Mouse (Mus musculus): ENCODE data around the gene Cdc40. TPM values are rescaled to one million over a fixed set of nuclear protein-coding genes. Genes with fewer than 3 reads are reported as not detected.

The Cdc40 gene
- polyA plus RNA-seq, 1 experiment from 2014 or later: 17.4 TPM

DNA sequence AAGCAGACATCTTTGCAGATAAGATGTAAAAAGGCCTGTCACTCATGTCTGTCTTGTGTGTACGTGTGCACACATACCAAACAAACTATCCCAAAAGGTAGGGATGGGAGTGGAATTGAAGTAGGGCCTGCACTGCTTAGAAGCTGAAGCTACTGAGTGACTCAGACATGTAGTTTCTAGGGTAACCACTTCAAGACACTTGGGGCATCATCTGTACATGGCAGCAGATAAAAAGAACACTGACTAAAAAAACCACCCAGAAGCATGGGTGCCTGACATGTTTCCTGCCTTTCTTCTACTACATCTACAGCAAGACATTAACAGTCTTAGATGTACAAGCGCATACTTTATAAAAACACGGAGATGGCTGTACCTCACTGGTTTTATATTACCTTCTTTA is 4.9 kb downstream of the Cdc40 start:
- ATAC-seq (no peak), DNase-seq (ENCODE audit: low spot score) (no peak)
- Histone ChIP-seq H3K9me3 (ENCODE audit: low read length) (no peaks in the 10 kb centered on the region), H3K27me3 (replicated peaks; ENCODE audit: insufficient read depth, low read length) (no peaks in the 10 kb centered on the region), H3K4me2 (replicated peaks; ENCODE audit: low read depth, low read length) (no peak overlapping the region), H3K9ac (replicated peaks; ENCODE audit: low read depth) (no peak overlapping the region), H3K27ac (ENCODE audit: low read length) (no peak overlapping the region), H3K36me3 (ENCODE audit: insufficient read depth, low read length) (no peaks in the 10 kb centered on the region), H3K4me3 (ENCODE audit: low read depth, low read length) (no peak overlapping the region), H3K4me1 (ENCODE audit: insufficient read depth, low read depth, low read length) (no peaks in the 10 kb centered on the region)
- WGBS: 82% methylated on average over 3 of the region's 3 CpGs
- TF ChIP-seq EP300 (IDR thresholded peaks at IDR 0.05): no peak
- TF ChIP-seq CTCF (IDR thresholded peaks at IDR 0.05): no peak

DNA sequence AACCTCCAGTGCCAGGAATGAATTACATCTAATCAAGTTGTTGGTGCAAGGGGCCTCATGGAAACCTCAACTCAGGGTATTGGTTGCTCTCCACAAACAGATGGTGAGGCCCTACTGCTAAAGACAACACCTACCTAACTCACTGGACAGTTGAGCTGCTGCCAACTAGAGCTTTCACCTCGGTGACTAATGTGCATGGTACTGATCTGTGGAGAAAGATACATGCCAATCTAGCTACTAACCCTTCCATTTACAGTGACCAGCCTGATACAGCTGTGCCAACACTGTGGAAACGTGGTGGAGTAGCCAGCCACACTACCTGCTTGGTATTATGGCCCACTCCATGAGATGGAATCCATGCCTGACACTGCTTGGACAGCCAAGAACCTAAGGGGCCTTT is 11.1 kb downstream of the Cdc40 start:
- DNase-seq (ENCODE audit: low spot score) (no peak), ATAC-seq (no peak)
- TF ChIP-seq CTCF (IDR thresholded peaks at IDR 0.05): no peak
- no peak for TF ChIP-seq EP300 (IDR thresholded peaks at IDR 0.05)
- no peak overlapping the region for H3K27ac ChIP-seq (ENCODE audit: low read length)
- H3K36me3 ChIP-seq (ENCODE audit: insufficient read depth, low read length): peaks cover 4% of the 10 kb centered on the region; the same call in 1 of the 2 replicates
- no peaks in the 10 kb centered on the region for H3K4me1 ChIP-seq (ENCODE audit: insufficient read depth, low read depth, low read length)
- no peak overlapping the region for H3K4me2 ChIP-seq (replicated peaks; ENCODE audit: low read depth, low read length)
- H3K9me3 ChIP-seq (ENCODE audit: low read length): no peaks in the 10 kb centered on the region
- H3K27me3 ChIP-seq (replicated peaks; ENCODE audit: insufficient read depth, low read length): no peaks in the 10 kb centered on the region
- WGBS: 82% methylated on average over 2 of the region's 2 CpGs
- H3K4me3 ChIP-seq (ENCODE audit: low read depth, low read length): no peak overlapping the region
- no peak overlapping the region for H3K9ac ChIP-seq (replicated peaks; ENCODE audit: low read depth)

DNA sequence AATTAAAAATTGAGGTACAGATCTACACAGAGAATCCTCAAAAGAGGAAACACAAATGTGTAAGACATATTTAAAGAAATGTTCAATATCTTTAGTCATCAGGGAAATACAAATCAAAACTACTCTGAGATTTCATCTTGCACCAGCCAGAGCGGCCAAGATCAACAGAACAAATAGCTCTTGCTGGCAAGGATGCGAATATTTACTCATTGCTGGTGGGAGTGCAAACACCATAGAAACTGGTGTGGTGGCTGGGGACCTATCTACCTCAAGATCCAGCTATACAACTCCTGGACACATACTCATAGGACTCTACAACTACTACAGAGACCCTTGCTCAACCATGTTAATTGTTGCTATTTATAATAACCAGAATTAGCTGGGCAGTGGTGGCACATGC is 11.8 kb downstream of the Cdc40 start:
- H3K4me2 ChIP-seq (replicated peaks; ENCODE audit: low read depth, low read length): no peak overlapping the region
- no peak overlapping the region for H3K27ac ChIP-seq (ENCODE audit: low read length)
- DNase-seq (ENCODE audit: low spot score) (no peak), ATAC-seq (no peak)
- no peaks in the 10 kb centered on the region for H3K4me1 ChIP-seq (ENCODE audit: insufficient read depth, low read depth, low read length)
- no peak overlapping the region for H3K9ac ChIP-seq (replicated peaks; ENCODE audit: low read depth)
- H3K4me3 ChIP-seq (ENCODE audit: low read depth, low read length): no peak overlapping the region
- H3K9me3 ChIP-seq (ENCODE audit: low read length): no peaks in the 10 kb centered on the region
- no peaks in the 10 kb centered on the region for H3K27me3 ChIP-seq (replicated peaks; ENCODE audit: insufficient read depth, low read length)
- TF ChIP-seq CTCF (IDR thresholded peaks at IDR 0.05): no peak
- no peak for TF ChIP-seq EP300 (IDR thresholded peaks at IDR 0.05)
- WGBS: 44% methylated on average over 2 of the region's 2 CpGs
- peaks cover 4% of the 10 kb centered on the region; the same call in 1 of the 2 replicates for H3K36me3 ChIP-seq (ENCODE audit: insufficient read depth, low read length)

DNA sequence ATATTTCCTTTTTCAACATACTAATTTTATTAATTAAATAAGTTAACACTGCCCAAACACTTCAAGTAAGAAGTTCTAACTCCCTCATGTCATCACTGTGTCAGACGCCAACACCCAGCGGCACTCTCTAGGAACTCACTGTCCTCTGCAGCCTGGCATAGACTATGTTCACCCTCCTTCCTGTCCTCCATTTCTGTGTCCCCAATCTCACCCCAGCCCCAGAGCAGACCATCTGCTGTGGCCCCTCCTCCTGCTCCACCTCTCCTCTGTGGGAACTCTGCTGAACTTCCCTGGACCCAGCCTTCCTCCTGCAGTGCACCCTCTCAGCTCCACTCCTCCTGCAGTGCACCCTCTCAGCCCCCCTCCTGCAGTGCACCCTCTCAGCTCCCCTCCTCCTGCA is 15.0 kb downstream of the Cdc40 start:
- DNase-seq (ENCODE audit: low spot score): peak; percentile 23
- no peak overlapping the region for H3K9ac ChIP-seq (replicated peaks; ENCODE audit: low read depth)
- no peak overlapping the region for H3K27ac ChIP-seq (ENCODE audit: low read length)
- no peak overlapping the region for H3K4me3 ChIP-seq (ENCODE audit: low read depth, low read length)
- ATAC-seq: peak; percentile 53
- H3K4me1 ChIP-seq (ENCODE audit: insufficient read depth, low read depth, low read length): no peaks in the 10 kb centered on the region
- TF ChIP-seq EP300 (IDR thresholded peaks at IDR 0.05) (no peak), CTCF (IDR thresholded peaks at IDR 0.05) (no peak)
- peaks cover 4% of the 10 kb centered on the region; the same call in 1 of the 2 replicates for H3K36me3 ChIP-seq (ENCODE audit: insufficient read depth, low read length)
- 72% methylated on average over 2 of the region's 2 CpGs for WGBS
- no peaks in the 10 kb centered on the region; the same call in 1 of the 2 replicates for H3K9me3 ChIP-seq (ENCODE audit: low read length)
- no peaks in the 10 kb centered on the region for H3K27me3 ChIP-seq (replicated peaks; ENCODE audit: insufficient read depth, low read length)
- H3K4me2 ChIP-seq (replicated peaks; ENCODE audit: low read depth, low read length): no peak overlapping the region

DNA sequence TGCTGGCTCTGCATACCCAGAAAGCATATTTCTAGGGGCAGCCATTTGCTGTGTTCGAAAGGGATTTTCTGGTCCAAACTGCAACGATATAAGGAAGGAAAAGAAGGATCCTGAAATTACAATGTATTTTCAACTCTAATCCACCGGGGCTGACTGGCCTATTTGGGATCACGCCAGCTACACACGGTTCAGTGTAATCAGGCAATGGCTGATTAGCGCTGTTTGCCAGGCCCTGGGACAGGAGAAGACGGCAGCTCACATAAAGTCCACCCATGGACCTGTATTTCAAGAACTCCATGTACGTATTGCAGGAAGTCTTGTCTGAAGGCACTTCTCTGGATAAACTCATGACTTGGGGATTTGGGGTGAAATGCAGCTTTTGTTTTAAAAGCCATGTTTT is 25.5 kb downstream of the Cdc40 start:
- no peak for TF ChIP-seq CTCF (IDR thresholded peaks at IDR 0.05)
- TF ChIP-seq EP300 (IDR thresholded peaks at IDR 0.05): no peak
- DNase-seq (ENCODE audit: low spot score): no peak

DNA sequence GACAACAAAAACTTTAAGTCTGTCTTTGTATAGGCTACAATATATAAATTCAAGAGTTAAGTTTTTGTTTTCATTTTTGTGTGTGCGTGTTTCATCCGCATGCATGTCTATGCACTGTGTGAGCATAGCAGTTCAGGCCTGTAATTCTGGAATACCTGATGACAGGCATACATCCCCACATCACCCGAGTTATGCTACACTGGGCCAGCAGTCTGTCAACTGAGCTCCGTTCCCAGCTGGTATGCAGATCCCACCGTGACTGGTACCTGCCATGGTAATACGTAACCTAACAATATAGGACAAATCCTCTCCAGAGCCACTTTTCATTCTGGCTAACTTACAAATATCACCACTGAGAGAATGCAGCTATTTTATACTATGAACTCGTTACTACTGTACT is 26.4 kb downstream of the Cdc40 start:
- no peaks in the 10 kb centered on the region for H3K9me3 ChIP-seq (ENCODE audit: low read length)
- no peak for ATAC-seq
- WGBS: 89% methylated on average over 7 of the region's 7 CpGs
- TF ChIP-seq EP300 (IDR thresholded peaks at IDR 0.05) (no peak), CTCF (IDR thresholded peaks at IDR 0.05) (no peak)
- no peak for DNase-seq (ENCODE audit: low spot score)
- H3K27ac ChIP-seq (ENCODE audit: low read length): no peak overlapping the region
- no peak overlapping the region for H3K9ac ChIP-seq (replicated peaks; ENCODE audit: low read depth)
- no peaks in the 10 kb centered on the region for H3K36me3 ChIP-seq (ENCODE audit: insufficient read depth, low read length)
- H3K4me2 ChIP-seq (replicated peaks; ENCODE audit: low read depth, low read length): no peak overlapping the region
- no peaks in the 10 kb centered on the region for H3K4me1 ChIP-seq (ENCODE audit: insufficient read depth, low read depth, low read length)
- no peak overlapping the region for H3K4me3 ChIP-seq (ENCODE audit: low read depth, low read length)
- H3K27me3 ChIP-seq (replicated peaks; ENCODE audit: insufficient read depth, low read length): no peaks in the 10 kb centered on the region

More for the DNA sequence above, 25.5 kb downstream of the Cdc40 start:
- ATAC-seq: no peak
- whole genome bisulfite sequencing: 70% methylated on average over 8 of the region's 8 CpGs
- Histone ChIP-seq H3K9me3 (ENCODE audit: low read length) (no peaks in the 10 kb centered on the region), H3K9ac (replicated peaks; ENCODE audit: low read depth) (no peak overlapping the region), H3K4me2 (replicated peaks; ENCODE audit: low read depth, low read length) (no peak overlapping the region), H3K27ac (ENCODE audit: low read length) (no peak overlapping the region), H3K36me3 (ENCODE audit: insufficient read depth, low read length) (no peaks in the 10 kb centered on the region; the same call in 1 of the 2 replicates), H3K27me3 (replicated peaks; ENCODE audit: insufficient read depth, low read length) (no peaks in the 10 kb centered on the region), H3K4me1 (ENCODE audit: insufficient read depth, low read depth, low read length) (no peaks in the 10 kb centered on the region), H3K4me3 (ENCODE audit: low read depth, low read length) (no peak overlapping the region)

DNA sequence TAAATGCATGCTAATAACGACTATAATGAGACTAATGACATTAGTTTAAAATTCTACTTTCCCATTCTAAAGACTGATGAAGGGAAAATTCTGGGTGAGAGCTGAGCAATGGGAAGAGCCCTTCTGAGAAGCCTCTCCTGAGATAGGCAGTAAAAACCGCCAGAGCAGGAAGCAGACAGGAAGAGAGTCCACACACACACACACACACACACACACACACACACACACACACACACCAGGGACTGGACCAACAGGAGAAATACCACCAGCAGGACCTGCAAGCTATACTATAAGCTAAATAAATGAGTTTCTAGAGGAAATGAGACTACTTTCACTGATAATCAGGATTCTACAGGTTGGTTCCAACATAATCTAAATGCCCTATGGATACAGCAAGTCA is 27.5 kb downstream of the Cdc40 start:
- H3K4me2 ChIP-seq (replicated peaks; ENCODE audit: low read depth, low read length): no peak overlapping the region
- no peak overlapping the region for H3K27ac ChIP-seq (ENCODE audit: low read length)
- H3K36me3 ChIP-seq (ENCODE audit: insufficient read depth, low read length): no peaks in the 10 kb centered on the region
- H3K9me3 ChIP-seq (ENCODE audit: low read length): no peaks in the 10 kb centered on the region
- TF ChIP-seq CTCF (IDR thresholded peaks at IDR 0.05) (no peak), EP300 (IDR thresholded peaks at IDR 0.05) (no peak)
- H3K27me3 ChIP-seq (replicated peaks; ENCODE audit: insufficient read depth, low read length): no peaks in the 10 kb centered on the region
- ATAC-seq: no peak
- 56% methylated on average over 2 of the region's 2 CpGs for WGBS
- no peak overlapping the region for H3K4me3 ChIP-seq (ENCODE audit: low read depth, low read length)
- no peak for DNase-seq (ENCODE audit: low spot score)
- H3K9ac ChIP-seq (replicated peaks; ENCODE audit: low read depth): no peak overlapping the region
- no peaks in the 10 kb centered on the region for H3K4me1 ChIP-seq (ENCODE audit: insufficient read depth, low read depth, low read length)

All from lung, postnatal 0 days (tissue).